16 mouse cellular contexts compared by ENCODE assay signal in genomic region chrX:11681274-11681673, GRCm38 (mm10).
"Had no signal": no experiment of that assay in that cellular context is flagged by ENCODE, and none has a peak within 500 bp of the region (broad histone marks: within the 10 kb centered on the region; RNA-seq: fewer than 3 reads in every experiment).

No protein-coding gene starts in this region.

- H3K9ac ChIP-seq: neural tube, embryonic 13.5 days; neural tube, embryonic 15.5 days; stomach, embryonic 15.5 days had no signal

- H3K9me3 ChIP-seq: neural tube, embryonic 13.5 days; neural tube, embryonic 15.5 days; stomach, embryonic 15.5 days had no signal

- H3K4me1 ChIP-seq: neural tube, embryonic 13.5 days; neural tube, embryonic 15.5 days; stomach, embryonic 15.5 days had no signal

- H3K27ac ChIP-seq: neural tube, embryonic 13.5 days; neural tube, embryonic 15.5 days; stomach, embryonic 15.5 days; stomach, postnatal 0 days had no signal

- DNase-seq: retina, postnatal 1 day; right cerebral cortex, adult 18-20 months; right cerebral cortex, postnatal 14 days; right cerebral cortex, postnatal 25 days; right cerebral cortex, postnatal 4 days; spleen, adult 18-20 months; thymus, adult 18-20 months; thymus, adult 2 months; thymus, postnatal 14 days; thymus, postnatal 25 days; thymus, postnatal 36 days; thymus, postnatal 4 days had no signal

- H3K36me3 ChIP-seq: neural tube, embryonic 13.5 days; neural tube, embryonic 15.5 days; stomach, embryonic 15.5 days had no signal

- H3K4me3 ChIP-seq: neural tube, embryonic 13.5 days; neural tube, embryonic 15.5 days; stomach, embryonic 15.5 days had no signal

- H3K27me3 ChIP-seq: neural tube, embryonic 15.5 days; stomach, embryonic 15.5 days had no signal
